Mouse (Mus musculus): ENCODE results near the gene Gne.

GRCm38 (mm10) chr4:44049812-44050211 lies 34.2 kb downstream of the Gne start:
- TF ChIP-seq CTCF (IDR thresholded peaks at IDR 0.05; ENCODE audit: low read depth) (no peak), EP300 (IDR thresholded peaks at IDR 0.05; ENCODE audit: low read depth) (no peak)

Measured in liver, embryonic 14.5 days (tissue).